7 mouse cellular contexts compared by ENCODE assay signal in the genomic region with DNA sequence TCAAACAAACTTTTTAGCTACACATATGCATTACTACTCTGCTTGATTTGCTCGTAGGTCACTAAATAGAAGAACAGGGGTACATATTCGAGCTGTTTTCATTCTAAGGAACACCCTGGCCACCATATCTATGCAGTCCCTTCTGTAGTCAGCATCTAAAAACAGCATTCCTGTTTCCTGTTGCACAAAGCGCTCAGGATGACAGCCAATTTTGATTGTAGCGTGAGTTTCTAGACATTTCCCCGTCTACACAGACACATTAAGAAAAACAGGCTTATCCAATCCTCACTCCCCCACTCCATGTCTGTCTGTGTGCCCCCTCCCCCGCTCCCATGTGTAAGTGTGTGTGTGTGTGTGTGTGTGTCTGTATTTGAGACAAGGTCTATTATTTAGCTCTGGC. TPM values are rescaled to one million over a fixed set of nuclear protein-coding genes. Genes with fewer than 3 reads are reported as not detected.
DNase-seq lines count a peak whose midpoint lies in the region; ATAC-seq and TF ChIP-seq lines count a peak whose summit lies in the region.

No protein-coding gene starts in this region.

- ATAC-seq in G1E (ENCODE audit: extremely low read depth, insufficient number of reproducible peaks, low FRiP score, poor library complexity, severe bottlenecking) = no peak
- no peak for ATAC-seq in hindbrain, embryonic 11.5 days (ENCODE audit: low FRiP score)
- no peak for ATAC-seq in liver, embryonic 15.5 days (ENCODE audit: insufficient read depth)

- no peaks in the 10 kb centered on the region for H3K27me3 ChIP-seq in G1E (ENCODE audit: insufficient read depth, low read length)
- no peaks in the 10 kb centered on the region for H3K27me3 ChIP-seq in hindbrain, embryonic 11.5 days (ENCODE audit: control insufficient read depth, insufficient read depth, low read length)
- H3K27me3 ChIP-seq in liver, embryonic 15.5 days = no peaks in the 10 kb centered on the region

- H3K9me3 ChIP-seq in G1E (replicated peaks) = no peaks in the 10 kb centered on the region
- no peaks in the 10 kb centered on the region for H3K9me3 ChIP-seq in hindbrain, embryonic 11.5 days (ENCODE audit: control insufficient read depth, low read length)
- no peaks in the 10 kb centered on the region for H3K9me3 ChIP-seq in liver, embryonic 15.5 days (replicated peaks)

- 91% methylated on average over 6 of the region's 6 CpGs for WGBS in hindbrain, embryonic 11.5 days
- 36% methylated on average over 6 of the region's 6 CpGs for WGBS in liver, embryonic 15.5 days (ENCODE audit: insufficient replicate concordance)

- peak overlapping the region; percentile 41; the same call in 1 of the 2 replicates for H3K27ac ChIP-seq in brown adipose tissue, adult 24 weeks (replicated peaks; ENCODE audit: low read depth, low read length)
- no peak overlapping the region for H3K27ac ChIP-seq in hindbrain, embryonic 11.5 days (ENCODE audit: low read depth, low read length)
- H3K27ac ChIP-seq in liver, embryonic 15.5 days (replicated peaks) = 0 out of 2 replicates have a peak overlapping the region, but pooled peaks have one; percentile 80

- H3K9ac ChIP-seq in hindbrain, embryonic 11.5 days (ENCODE audit: low read depth, low read length) = no peak overlapping the region
- no peak overlapping the region for H3K9ac ChIP-seq in liver, embryonic 15.5 days

- H3K4me3 ChIP-seq in G1E (ENCODE audit: low read depth, low read length) = peak overlapping the region; percentile 96; the same call in 1 of the 2 replicates
- peak overlapping the region; percentile 84 for H3K4me3 ChIP-seq in brown adipose tissue, adult 24 weeks (ENCODE audit: insufficient read depth, low read depth, low read length)
- H3K4me3 ChIP-seq in hindbrain, embryonic 11.5 days (ENCODE audit: low read depth, low read length) = no peak overlapping the region
- peak overlapping the region; percentile 84 for H3K4me3 ChIP-seq in liver, embryonic 15.5 days (replicated peaks)

- DNase-seq in G1E (ENCODE audit: low spot score) = no peak
- peak; percentile 2 for DNase-seq in hindbrain, embryonic 11.5 days (ENCODE audit: low spot score)
- DNase-seq in frontal cortex, postnatal 14 days (ENCODE audit: low spot score in 2 of 2) = no peak
- no peak for DNase-seq in cerebellum, postnatal 4 days (ENCODE audit: low spot score in 2 of 2)
- no peak for DNase-seq in left cerebral cortex, postnatal 25 days (ENCODE audit: low spot score in 2 of 2)

- H3K4me1 ChIP-seq in G1E (ENCODE audit: insufficient read depth, low read depth, low read length) = peaks cover 41% of the 10 kb centered on the region
- peaks cover 14% of the 10 kb centered on the region for H3K4me1 ChIP-seq in brown adipose tissue, adult 24 weeks (ENCODE audit: control insufficient read depth, insufficient read depth, insufficient read length, low read length)
- no peaks in the 10 kb centered on the region for H3K4me1 ChIP-seq in hindbrain, embryonic 11.5 days (replicated peaks; ENCODE audit: control insufficient read depth, insufficient read depth, low read length)
- peaks cover 51% of the 10 kb centered on the region for H3K4me1 ChIP-seq in liver, embryonic 15.5 days (replicated peaks)

- intact Hi-C loops in left cerebral cortex, postnatal 25 days (cut with DNase I) = loop anchor here (2.0 to 10.0 kb wide), 4 partner anchors 131 to 363 kb away; a partner anchor contains a TSS

- peaks cover 41% of the 10 kb centered on the region for H3K36me3 ChIP-seq in G1E (replicated peaks)
- H3K36me3 ChIP-seq in hindbrain, embryonic 11.5 days (ENCODE audit: control insufficient read depth, insufficient read depth, low read length) = no peaks in the 10 kb centered on the region
- peaks cover 35% of the 10 kb centered on the region for H3K36me3 ChIP-seq in liver, embryonic 15.5 days (replicated peaks)

- no peak for TF ChIP-seq CTCF in G1E (IDR thresholded peaks at IDR 0.05; ENCODE audit: low read depth, low read length)

- no peak overlapping the region for H3K4me2 ChIP-seq in hindbrain, embryonic 11.5 days (replicated peaks; ENCODE audit: low read depth, low read length)
- peak overlapping the region; percentile 88 for H3K4me2 ChIP-seq in liver, embryonic 15.5 days

RNA-seq across cellular contexts. Expression of a gene that starts 1.5 kb away (rescaled TPM):
- total RNA-seq in G1E (2014; fragmentation: Nextera tagmentation) (16.0 and 21.3 TPM in 2 replicates), G1E (2017) (21.4 and 23.8 TPM in 2 replicates)
- 1.7 and 3.9 TPM in 2 replicates for polyA plus RNA-seq in G1E (2012)
- 5.9 and 13.6 TPM in 2 replicates for polyA plus RNA-seq in brown adipose tissue, adult 24 weeks (2012; ENCODE audit: insufficient read depth, insufficient read length, missing spikeins)
- polyA plus RNA-seq in hindbrain, embryonic 11.5 days (2014; fragmentation: Nextera tagmentation; extraction: Ambion mirVana) = 13.4 and 19.2 TPM in 2 replicates
- 4.2 and 4.4 TPM in 2 replicates for polyA plus RNA-seq in liver, embryonic 15.5 days (2015; fragmentation: Nextera tagmentation; extraction: Ambion mirVana)
- total RNA-seq in left cerebral cortex, postnatal 25 days (2021) = 10 to 100 TPM; 21.0 to 21.9 TPM

RNA-seq across cellular contexts. Expression of a gene that starts 39.5 kb away (rescaled TPM):
- not detected in 2 replicates for total RNA-seq in G1E (2014; fragmentation: Nextera tagmentation)
- total RNA-seq in G1E (2017) = 1.4 and 1.5 TPM in 2 replicates
- 0.19 and 0.24 TPM in 2 replicates for polyA plus RNA-seq in G1E (2012)
- polyA plus RNA-seq in brown adipose tissue, adult 24 weeks (2012; ENCODE audit: insufficient read depth, insufficient read length, missing spikeins) = not detected in 2 replicates
- polyA plus RNA-seq in hindbrain, embryonic 11.5 days (2014; fragmentation: Nextera tagmentation; extraction: Ambion mirVana) = 0.36 TPM in 1 of 2 replicates, not detected in the other
- polyA plus RNA-seq in liver, embryonic 15.5 days (2015; fragmentation: Nextera tagmentation; extraction: Ambion mirVana) = 1.8 TPM in 2 replicates
- total RNA-seq in left cerebral cortex, postnatal 25 days (2021) = under 1 TPM; 0.34 to 0.44 TPM
